Mouse (Mus musculus): ENCODE measurements around the gene Atrnl1. TPM values are rescaled to one million over a fixed set of nuclear protein-coding genes. Genes with fewer than 3 reads are reported as not detected.

The Atrnl1 gene
- total RNA-seq, 4 experiments from 2014 or later: 13.7 to 16.1 (median 15.1) TPM

DNA sequence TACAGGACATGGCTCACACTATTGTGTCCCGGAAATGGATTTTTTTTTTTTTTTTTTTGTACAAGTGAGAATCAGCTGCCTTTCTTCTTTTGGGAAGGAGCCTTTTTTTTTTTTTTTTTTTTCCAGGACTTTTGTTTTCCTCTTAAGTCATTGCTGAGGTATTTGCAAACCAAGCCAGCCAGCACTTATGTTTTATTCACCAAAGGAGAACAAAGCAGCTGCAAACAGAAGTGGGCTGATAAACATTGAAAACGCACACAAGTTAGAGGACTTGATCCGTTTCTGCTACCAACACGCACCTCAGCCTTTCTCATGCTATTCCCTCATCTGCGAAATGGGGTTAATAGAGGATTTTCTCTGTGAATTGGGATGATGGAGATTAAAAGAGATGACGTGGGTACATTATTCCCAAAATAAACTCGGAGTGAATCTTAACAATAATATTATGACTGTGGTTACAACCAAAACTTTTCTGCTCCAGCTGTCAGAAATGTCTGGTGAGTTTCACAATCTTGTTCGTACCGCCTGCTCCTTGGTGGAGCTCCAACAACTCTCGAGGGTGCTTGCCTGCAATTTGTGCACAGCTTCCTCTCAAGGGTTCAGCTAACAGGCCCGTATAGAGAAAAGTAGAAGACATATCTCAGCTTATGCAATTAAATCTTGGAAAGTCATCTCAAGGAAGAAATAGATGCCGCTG is 1.3 kb upstream of the Atrnl1 start:
- DNase-seq (ENCODE audit: low spot score): peak; percentile 74

- DNase-seq (ENCODE audit: low spot score): peak; percentile 49
Measured at GRCm38 (mm10) chr19:57610058-57610475, 767 bp upstream of the Atrnl1 start.

GRCm38 (mm10) chr19:57611291-57612178 is 701 bp downstream of the Atrnl1 start:
- DNase-seq (ENCODE audit: low spot score): peak; percentile 36

DNA sequence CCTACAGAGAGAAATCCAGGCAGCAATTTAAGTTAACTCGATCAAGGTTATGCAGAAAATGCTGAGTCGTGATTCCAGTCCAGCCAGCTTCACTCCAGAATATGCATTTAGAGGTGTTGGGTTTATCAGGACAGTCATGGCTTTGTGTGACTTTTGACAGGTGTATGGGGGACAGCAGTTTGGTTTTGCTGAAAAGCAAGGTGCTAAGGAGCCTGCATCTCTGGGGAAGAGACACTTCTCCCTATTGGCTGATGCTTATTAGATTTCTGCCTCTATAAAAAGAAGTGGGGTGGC is 1.3 kb downstream of the Atrnl1 start:
- no peak for DNase-seq (ENCODE audit: low spot score)

- no peak for DNase-seq (ENCODE audit: low spot score)
Measured at GRCm38 (mm10) chr19:57615972-57616621, 5.3 kb downstream of the Atrnl1 start.

- no peak for DNase-seq (ENCODE audit: low spot score)
Measured at GRCm38 (mm10) chr19:57619088-57619487, 8.3 kb downstream of the Atrnl1 start.

DNA sequence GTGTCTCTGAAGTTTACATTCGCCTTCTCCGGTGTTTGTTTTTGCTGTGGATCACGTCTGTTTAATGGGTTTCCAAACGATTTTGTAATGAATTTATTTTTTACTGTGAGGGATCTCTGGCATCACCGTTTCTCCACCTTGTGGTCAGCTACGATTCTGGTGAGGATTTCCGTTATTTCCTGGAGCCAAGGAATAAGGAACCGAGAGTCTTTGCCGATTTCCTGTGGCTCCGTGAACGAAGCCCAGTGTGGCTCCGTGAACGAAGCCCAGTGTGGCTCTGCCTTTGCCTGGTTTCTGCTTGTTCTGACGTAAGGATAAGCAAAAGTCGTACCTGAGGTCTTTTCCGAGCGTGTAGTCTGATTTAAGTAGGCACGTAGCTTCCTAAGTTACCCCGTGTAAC is 11.0 kb downstream of the Atrnl1 start:
- DNase-seq (ENCODE audit: low spot score): peak; percentile 21

GRCm38 (mm10) chr19:57625738-57626137 is 14.9 kb downstream of the Atrnl1 start:
- no peak for DNase-seq (ENCODE audit: low spot score)

- no peak for DNase-seq (ENCODE audit: low spot score)
Measured at GRCm38 (mm10) chr19:57627251-57627650, 16.4 kb downstream of the Atrnl1 start.

- DNase-seq (ENCODE audit: low spot score): no peak
Measured at GRCm38 (mm10) chr19:57642536-57642935, 31.7 kb downstream of the Atrnl1 start.

DNA sequence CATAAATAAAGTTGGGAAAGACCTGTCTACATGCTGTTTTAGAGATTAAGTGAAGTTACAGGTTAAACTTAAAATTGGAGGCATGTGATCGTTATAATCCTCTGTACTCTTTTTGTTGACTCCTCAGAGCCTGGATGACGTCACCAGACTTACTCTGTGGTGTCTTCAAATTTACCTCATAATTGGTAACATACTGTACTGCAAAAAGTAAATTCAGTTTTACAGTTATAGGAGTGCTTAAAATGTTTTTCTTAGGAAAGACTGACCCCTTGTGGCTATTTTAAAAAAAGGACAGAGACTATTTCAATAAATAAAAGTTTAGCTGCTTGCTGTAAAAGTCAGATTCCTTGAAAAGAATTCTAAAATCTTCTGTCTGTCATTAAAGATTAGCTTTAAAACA is 32.1 kb downstream of the Atrnl1 start:
- peak; percentile 60 for DNase-seq (ENCODE audit: low spot score)

DNA sequence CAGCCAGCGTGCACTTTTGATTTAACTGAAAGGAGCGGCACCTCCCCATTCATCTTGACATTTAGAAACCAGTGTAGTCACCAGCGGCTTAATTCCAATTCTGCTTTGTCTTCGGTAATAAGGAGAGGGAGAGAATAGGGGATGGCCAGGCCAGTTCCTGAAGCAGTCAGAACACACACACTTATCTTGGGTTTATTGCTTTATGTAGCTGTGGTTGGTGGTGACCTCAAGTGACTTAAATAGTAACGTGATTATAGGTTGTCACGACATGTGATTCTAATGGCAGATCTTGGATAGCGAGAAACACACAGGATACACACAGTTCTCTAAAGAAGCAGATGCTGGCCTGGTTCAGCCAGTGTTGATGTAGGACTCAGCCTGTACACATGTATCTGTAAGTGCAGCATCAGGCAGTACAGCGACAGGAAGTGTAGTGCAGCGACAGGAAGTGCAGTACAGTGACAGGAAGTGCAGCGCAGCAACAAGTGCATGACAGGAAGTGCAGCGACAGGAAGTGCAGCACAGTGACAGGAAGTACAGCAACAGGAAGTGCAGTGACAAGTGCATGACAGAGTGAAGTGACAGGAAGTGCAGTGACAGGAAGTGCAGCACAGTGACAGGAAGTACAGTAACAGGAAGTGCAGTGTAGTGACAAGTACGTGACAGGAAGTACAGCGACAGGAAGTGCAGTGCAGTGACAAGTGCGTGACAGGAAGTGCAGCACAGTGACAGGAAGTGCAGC is 37.5 kb downstream of the Atrnl1 start:
- DNase-seq (ENCODE audit: low spot score): no peak

DNA sequence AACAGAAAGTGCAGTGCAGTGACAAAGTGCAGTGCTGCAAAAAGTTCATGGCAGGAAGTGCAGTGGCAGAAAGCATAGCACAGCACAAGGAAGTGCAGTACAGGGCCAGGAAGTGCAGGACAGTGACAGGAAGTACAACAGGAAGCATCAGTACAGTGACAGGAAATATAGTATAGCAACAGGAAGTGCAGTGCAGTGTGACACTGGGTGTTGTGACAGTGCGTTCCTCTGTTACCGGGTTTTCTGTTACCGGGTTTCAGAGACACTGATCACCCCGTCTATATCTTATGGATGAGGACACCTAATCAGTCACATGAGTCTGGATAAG is 38.1 kb downstream of the Atrnl1 start:
- DNase-seq (ENCODE audit: low spot score): no peak

DNA sequence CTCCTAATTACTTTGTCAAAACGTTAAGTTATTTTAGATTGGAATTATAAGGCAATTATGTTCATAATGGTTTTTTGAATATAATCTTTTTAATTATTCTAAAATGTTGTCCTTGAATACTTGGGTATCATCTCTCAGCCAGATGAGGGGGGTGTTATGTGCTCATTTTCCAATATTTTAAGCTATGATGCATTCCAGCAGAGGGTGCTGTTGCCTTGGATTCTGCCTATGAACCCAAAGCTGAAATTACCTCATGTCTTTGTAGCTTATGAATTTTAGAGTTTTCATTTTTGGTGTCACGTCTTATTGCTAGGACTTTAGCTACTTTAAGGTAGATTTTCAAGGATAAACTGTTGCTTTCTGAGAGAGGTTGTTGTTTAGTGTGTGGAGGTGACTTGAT is 44.2 kb downstream of the Atrnl1 start:
- peak; percentile 59 for DNase-seq (ENCODE audit: low spot score)

GRCm38 (mm10) chr19:57655491-57655890 is 44.7 kb downstream of the Atrnl1 start:
- DNase-seq (ENCODE audit: low spot score): no peak

GRCm38 (mm10) chr19:57657426-57658087 is 46.7 kb downstream of the Atrnl1 start:
- DNase-seq (ENCODE audit: low spot score): no peak

GRCm38 (mm10) chr19:57658111-57659091 is 47.6 kb downstream of the Atrnl1 start:
- peak; percentile 14 for DNase-seq (ENCODE audit: low spot score)

DNA sequence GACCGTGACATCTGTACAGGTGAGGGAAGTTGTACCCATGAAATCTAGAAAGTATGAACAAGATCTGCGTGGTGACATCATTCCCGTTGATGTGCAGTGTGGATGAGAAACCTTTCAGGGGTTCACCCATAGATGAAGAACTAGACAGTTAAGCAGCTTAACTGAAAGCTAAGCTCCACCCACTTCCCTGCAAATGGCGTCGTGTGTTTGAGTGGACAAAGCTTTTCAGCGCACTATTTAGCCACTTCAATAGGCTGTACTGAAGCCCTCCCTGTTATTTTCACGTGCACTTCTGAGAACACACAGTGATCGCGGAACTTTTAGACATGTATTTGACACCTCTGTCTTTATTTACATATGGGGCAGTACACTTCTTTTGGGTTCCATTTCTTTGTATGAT is 56.2 kb downstream of the Atrnl1 start:
- DNase-seq (ENCODE audit: low spot score): no peak

DNA sequence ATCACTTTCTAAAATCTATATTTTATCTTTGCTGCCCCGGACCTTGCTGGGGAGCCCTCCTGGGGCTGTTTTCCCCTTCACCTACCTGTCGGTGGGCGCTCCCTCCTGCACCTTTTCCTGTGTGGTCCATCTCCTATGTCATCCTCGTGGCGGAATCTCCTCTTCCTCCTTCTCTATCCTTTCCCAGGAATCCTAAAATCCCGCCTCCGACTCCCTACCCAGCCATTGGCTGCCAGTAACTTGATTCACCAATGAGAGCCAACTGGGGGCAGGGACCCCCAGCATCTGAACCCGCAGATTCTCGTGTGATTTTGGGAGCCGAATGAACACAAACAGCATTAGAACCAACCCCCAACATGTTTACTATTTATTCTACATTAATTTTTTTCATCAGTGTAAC is 57.1 kb downstream of the Atrnl1 start:
- DNase-seq (ENCODE audit: low spot score): no peak

- no peak for DNase-seq (ENCODE audit: low spot score)
Measured at GRCm38 (mm10) chr19:57679455-57679854, 68.6 kb downstream of the Atrnl1 start.
